Mouse (Mus musculus) neural tube, embryonic 13.5 days (tissue): ENCODE results near the gene Cd81. TPM values are rescaled to one million over a fixed set of nuclear protein-coding genes. Genes with fewer than 3 reads are reported as not detected.

Source experiments
- ATAC-seq: fragments of 200-750 bp; cut with Nextera tagmentation; 2 replicates; pipeline ENCODE4 v1.8.0; 2017; ENCODE audit warnings: low read depth, mild to moderate bottlenecking, moderate TSS enrichment, moderate library complexity
- H3K27ac ChIP-seq: fragments of 300-500 bp; sonication (generic); replicated peaks from 2 replicates; pipeline ENCODE4 v1.5.1; 2015; ENCODE audit warnings: moderate library complexity, mild to moderate bottlenecking, inconsistent platforms
- H3K27me3 ChIP-seq: fragments of 300-500 bp; sonication (generic); 2 replicates; pipeline ENCODE4 v1.6.1; 2015; ENCODE audit warnings: mild to moderate bottlenecking, inconsistent platforms
- H3K36me3 ChIP-seq: fragments of 300-500 bp; sonication (generic); 2 replicates; pipeline ENCODE4 v1.6.1; 2015; ENCODE audit warnings: mild to moderate bottlenecking, inconsistent platforms
- H3K4me1 ChIP-seq: fragments of 300-500 bp; sonication (generic); replicated peaks from 2 replicates; pipeline ENCODE4 v1.6.1; 2015; ENCODE audit warnings: inconsistent platforms
- H3K4me2 ChIP-seq: fragments of 300-500 bp; sonication (generic); 2 replicates; pipeline ENCODE4 v1.6.1; 2015; ENCODE audit warnings: inconsistent platforms, mild to moderate bottlenecking, moderate library complexity
- H3K4me3 ChIP-seq: fragments of 300-500 bp; sonication (generic); 2 replicates; pipeline ENCODE4 v1.5.1; 2015; ENCODE audit warnings: mild to moderate bottlenecking, inconsistent platforms
- H3K9ac ChIP-seq: fragments of 300-500 bp; sonication (generic); 2 replicates; pipeline ENCODE4 v1.6.1; 2015; ENCODE audit warnings: moderate library complexity, mild to moderate bottlenecking, inconsistent platforms
- H3K9me3 ChIP-seq: fragments of 300-500 bp; sonication (generic); 2 replicates; pipeline ENCODE4 v1.6.1; 2016; ENCODE audit warnings: inconsistent platforms
- WGBS: fragments of 180-500 bp; shearing (Covaris S2); methylation state at CpG from one replicate; pipeline ENCODE4 v1.1.7; 2015; 5-methylcytosine and 5-hydroxymethylcytosine counted together
- polyA plus RNA-seq: library from polyadenylated mRNA; unstranded; fragments of >200 nt; fragmentation: Nextera tagmentation; extraction: Ambion mirVana; gene quantifications from 2 replicates; pipeline ENCODE4 v1.2.1, GENCODE M21; 2015

Gene Cd81
- polyA plus RNA-seq, 1 experiment from 2014 or later, result 369 TPM

- no peaks in the 10 kb centered on the region for H3K9me3 ChIP-seq
- H3K4me2 ChIP-seq, result no peak overlapping the region
- H3K27me3 ChIP-seq, result no peaks in the 10 kb centered on the region
- 32% methylated on average over 4 of the region's 5 CpGs for WGBS
- no peaks in the 10 kb centered on the region for H3K36me3 ChIP-seq
- no peak overlapping the region for H3K4me3 ChIP-seq
- 0 out of 2 replicates have a peak, but pooled peaks have one; percentile 9 for ATAC-seq
- H3K9ac ChIP-seq, result no peak overlapping the region
- peak overlapping the region; percentile 42 for H3K27ac ChIP-seq
- peaks cover 74% of the 10 kb centered on the region for H3K4me1 ChIP-seq
These were observed 40.2 kb upstream of the Cd81 start for GRCm38 (mm10) chr7:143012230-143012875.

GRCm38 (mm10) chr7:143013420-143014178 is 38.9 kb upstream of the Cd81 start:
- ATAC-seq, result no peak
- H3K4me3 ChIP-seq, result no peak overlapping the region
- no peaks in the 10 kb centered on the region for H3K36me3 ChIP-seq
- H3K4me1 ChIP-seq, result peaks cover 62% of the 10 kb centered on the region
- H3K9ac ChIP-seq, result no peak overlapping the region
- no peak overlapping the region for H3K4me2 ChIP-seq
- no peak overlapping the region for H3K27ac ChIP-seq
- 70% methylated on average over 8 of the region's 8 CpGs for WGBS
- no peaks in the 10 kb centered on the region for H3K27me3 ChIP-seq
- H3K9me3 ChIP-seq, result no peaks in the 10 kb centered on the region

GRCm38 (mm10) chr7:143014862-143015659 is 37.5 kb upstream of the Cd81 start:
- no peaks in the 10 kb centered on the region for H3K9me3 ChIP-seq

GRCm38 (mm10) chr7:143015755-143016423 is 36.6 kb upstream of the Cd81 start:
- Histone ChIP-seq H3K9me3 (no peaks in the 10 kb centered on the region), H3K4me3 (no peak overlapping the region), H3K27me3 (no peaks in the 10 kb centered on the region), H3K4me1 (peaks cover 49% of the 10 kb centered on the region), H3K36me3 (no peaks in the 10 kb centered on the region), H3K27ac (peak overlapping the region; percentile 65), H3K9ac (no peak overlapping the region), H3K4me2 (no peak overlapping the region)
- 0% methylated on average over 1 of the region's 1 CpGs for WGBS
- ATAC-seq, result peak; percentile 67

More at GRCm38 (mm10) chr7:143014862-143015659, 37.5 kb upstream of the Cd81 start:
- Histone ChIP-seq H3K36me3 (no peaks in the 10 kb centered on the region), H3K4me1 (peaks cover 49% of the 10 kb centered on the region), H3K27me3 (no peaks in the 10 kb centered on the region), H3K9ac (no peak overlapping the region), H3K27ac (0 out of 2 replicates have a peak overlapping the region, but pooled peaks have one; percentile 65), H3K4me2 (no peak overlapping the region), H3K4me3 (no peak overlapping the region)
- 84% methylated on average over 7 of the region's 7 CpGs for WGBS
- ATAC-seq, result no peak

- Histone ChIP-seq H3K9me3 (no peaks in the 10 kb centered on the region), H3K4me2 (no peak overlapping the region), H3K27me3 (no peaks in the 10 kb centered on the region), H3K4me1 (peaks cover 49% of the 10 kb centered on the region), H3K27ac (peak overlapping the region; percentile 65), H3K4me3 (no peak overlapping the region), H3K36me3 (no peaks in the 10 kb centered on the region), H3K9ac (no peak overlapping the region)
- 39% methylated on average over 9 of the region's 9 CpGs for WGBS
- ATAC-seq, result peak; percentile 12; the same call in 1 of the 2 replicates
These were observed 36.0 kb upstream of the Cd81 start for GRCm38 (mm10) chr7:143016424-143017142.

GRCm38 (mm10) chr7:143017181-143017580 is 35.4 kb upstream of the Cd81 start:
- 78% methylated on average over 4 of the region's 4 CpGs for WGBS
- H3K4me1 ChIP-seq, result peaks cover 44% of the 10 kb centered on the region
- H3K36me3 ChIP-seq, result no peaks in the 10 kb centered on the region
- no peaks in the 10 kb centered on the region for H3K27me3 ChIP-seq
- no peak overlapping the region for H3K4me2 ChIP-seq
- ATAC-seq, result no peak
- H3K9ac ChIP-seq, result no peak overlapping the region
- no peak overlapping the region for H3K4me3 ChIP-seq
- 0 out of 2 replicates have a peak overlapping the region, but pooled peaks have one; percentile 15 for H3K27ac ChIP-seq
- H3K9me3 ChIP-seq, result no peaks in the 10 kb centered on the region

- Histone ChIP-seq H3K4me3 (no peak overlapping the region), H3K9ac (no peak overlapping the region), H3K27ac (no peak overlapping the region), H3K4me1 (peaks cover 24% of the 10 kb centered on the region), H3K27me3 (no peaks in the 10 kb centered on the region), H3K36me3 (0 out of 2 replicates have a peak, but pooled peaks cover 3% of the 10 kb centered on the region), H3K9me3 (no peaks in the 10 kb centered on the region), H3K4me2 (no peak overlapping the region)
- ATAC-seq, result no peak
These were observed 32.5 kb upstream of the Cd81 start for GRCm38 (mm10) chr7:143020040-143020439.

- Histone ChIP-seq H3K4me1 (peaks cover 16% of the 10 kb centered on the region), H3K36me3 (peaks cover 8% of the 10 kb centered on the region; the same call in 1 of the 2 replicates), H3K9me3 (no peaks in the 10 kb centered on the region), H3K9ac (no peak overlapping the region), H3K4me2 (no peak overlapping the region), H3K4me3 (no peak overlapping the region), H3K27ac (no peak overlapping the region), H3K27me3 (no peaks in the 10 kb centered on the region)
- WGBS, result 84% methylated on average over 3 of the region's 3 CpGs
- ATAC-seq, result no peak
These were observed 31.8 kb upstream of the Cd81 start for GRCm38 (mm10) chr7:143020764-143021163.

GRCm38 (mm10) chr7:143021356-143022164 is 31.0 kb upstream of the Cd81 start:
- 67% methylated on average over 5 of the region's 5 CpGs for WGBS
- no peaks in the 10 kb centered on the region for H3K27me3 ChIP-seq
- H3K9ac ChIP-seq, result no peak overlapping the region
- no peak overlapping the region for H3K4me2 ChIP-seq
- no peak for ATAC-seq
- peaks cover 8% of the 10 kb centered on the region for H3K4me1 ChIP-seq
- no peaks in the 10 kb centered on the region for H3K9me3 ChIP-seq
- no peak overlapping the region for H3K4me3 ChIP-seq
- no peak overlapping the region for H3K27ac ChIP-seq
- peaks cover 8% of the 10 kb centered on the region; the same call in 1 of the 2 replicates for H3K36me3 ChIP-seq

GRCm38 (mm10) chr7:143023499-143023898 is 29.0 kb upstream of the Cd81 start:
- Histone ChIP-seq H3K27ac (no peak overlapping the region), H3K4me1 (no peaks in the 10 kb centered on the region), H3K4me3 (no peak overlapping the region), H3K27me3 (no peaks in the 10 kb centered on the region), H3K4me2 (no peak overlapping the region), H3K9me3 (no peaks in the 10 kb centered on the region), H3K9ac (no peak overlapping the region), H3K36me3 (peaks cover 8% of the 10 kb centered on the region; the same call in 1 of the 2 replicates)
- ATAC-seq, result no peak
- WGBS, result 95% methylated on average over 2 of the region's 2 CpGs
